32 mouse cellular contexts compared by ENCODE assay signal in the genomic region with DNA sequence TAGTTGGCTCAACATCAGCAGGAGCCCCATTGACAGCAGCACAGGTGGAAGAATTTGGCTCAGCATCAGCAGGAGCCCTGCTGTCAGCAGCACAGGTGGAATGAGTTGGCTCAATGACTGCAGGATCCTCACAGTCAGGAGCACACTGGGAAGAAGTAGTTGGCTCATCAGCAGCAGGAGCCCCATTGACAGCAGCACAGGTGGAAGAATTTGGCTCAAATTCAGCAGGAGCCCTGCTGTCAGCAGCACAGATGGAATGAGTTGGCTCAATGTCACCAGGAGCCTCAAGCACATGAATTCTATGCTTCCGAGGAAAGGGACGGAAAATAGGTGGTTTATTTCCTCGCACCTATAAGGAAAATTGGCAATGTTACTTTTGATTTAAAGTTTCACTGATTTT. TPM values are rescaled to one million over a fixed set of nuclear protein-coding genes. Genes with fewer than 3 reads are reported as not detected.
A peak's percentile ranks its signal among the peaks of the same experiment; 100 is the strongest.
DNase-seq lines count a peak whose midpoint lies in the region; ATAC-seq and TF ChIP-seq lines count a peak whose summit lies in the region.
"Not testable (repeated sequence)": the region's sequence is repeated elsewhere in the genome, so short reads cannot be mapped to it uniquely, and the experiment has no call there.
"Had no signal": no experiment of that assay in that cellular context is flagged by ENCODE, and none has a peak within 500 bp of the region (broad histone marks: within the 10 kb centered on the region; RNA-seq: fewer than 3 reads in every experiment).

No protein-coding gene starts in this region.

- not testable (repeated sequence) for H3K27me3 ChIP-seq in forebrain, embryonic 14.5 days (replicated peaks; ENCODE audit: control insufficient read depth, insufficient read depth, low read length); hindbrain, postnatal 0 days (ENCODE audit: insufficient read depth, low read length)

- 76% methylated on average over 2 of the region's 3 CpGs for WGBS in forebrain, embryonic 14.5 days
- 81% methylated on average over 3 of the region's 3 CpGs for WGBS in hindbrain, postnatal 0 days

- H3K9me3 ChIP-seq in forebrain, embryonic 14.5 days (replicated peaks; ENCODE audit: control insufficient read depth, low read length); hindbrain, postnatal 0 days (ENCODE audit: low read length): not testable (repeated sequence)

- intact Hi-C loops in left cerebral cortex, postnatal 4 days (cut with DNase I): not testable (repeated sequence)

- H3K27ac ChIP-seq in forebrain, embryonic 14.5 days (ENCODE audit: low read depth, low read length); hindbrain, postnatal 0 days: not testable (repeated sequence)

- not testable (repeated sequence) for H3K4me1 ChIP-seq in forebrain, embryonic 14.5 days (ENCODE audit: control insufficient read depth, insufficient read depth, low read length); hindbrain, postnatal 0 days (ENCODE audit: insufficient read depth, low read length)

- not testable (repeated sequence) for TF ChIP-seq POLR2A in brain, embryonic 14.5 days (IDR thresholded peaks at IDR 0.05; ENCODE audit: borderline replicate concordance, extremely low read depth, insufficient read depth, insufficient read length, poor library complexity, severe bottlenecking)

- ATAC-seq in forebrain, embryonic 14.5 days; hindbrain, postnatal 0 days: not testable (repeated sequence)

- peak; percentile 31 for DNase-seq in brain, embryonic 14.5 days (ENCODE audit: low read depth)
- peak; percentile 57 to 69 for DNase-seq in cerebellum, adult 18-20 months
- peak; percentile 77 for DNase-seq in cerebellum, adult 9-10 months
- DNase-seq in cerebellum, postnatal 14 days: peak; percentile 64 to 66
- peak; percentile 2 for DNase-seq in forebrain, embryonic 14.5 days (ENCODE audit: low spot score)
- DNase-seq in hindbrain, postnatal 0 days (ENCODE audit: low spot score): peak; percentile 27
- DNase-seq in left cerebral cortex, postnatal 4 days: peak; percentile 8
- DNase-seq in telencephalon, adult 2 months (ENCODE audit: low read depth, low spot score): peak; percentile 0

- TF ChIP-seq CTCF in brain, embryonic 14.5 days (IDR thresholded peaks at IDR 0.05; ENCODE audit: borderline replicate concordance, extremely low read depth, insufficient read depth, insufficient read length); hindbrain, postnatal 0 days (IDR thresholded peaks at IDR 0.05; ENCODE audit: low read depth): not testable (repeated sequence)

- not testable (repeated sequence) for H3K9ac ChIP-seq in forebrain, embryonic 14.5 days (ENCODE audit: low read length); hindbrain, postnatal 0 days (replicated peaks; ENCODE audit: low read length)

- H3K4me3 ChIP-seq in forebrain, embryonic 14.5 days (ENCODE audit: low read depth, low read length); hindbrain, postnatal 0 days (ENCODE audit: low read length): not testable (repeated sequence)

- not testable (repeated sequence) for H3K4me2 ChIP-seq in forebrain, embryonic 14.5 days (ENCODE audit: low read length); hindbrain, postnatal 0 days (ENCODE audit: low read depth, low read length)

- H3K36me3 ChIP-seq in forebrain, embryonic 14.5 days (ENCODE audit: control insufficient read depth, insufficient read depth, low read length); hindbrain, postnatal 0 days (ENCODE audit: insufficient read depth, low read length): not testable (repeated sequence)

RNA-seq across cellular contexts. Expression of a gene that starts 21.6 kb away (rescaled TPM):
- polyA plus RNA-seq in brain, embryonic 14.5 days (2012; rRNA removed): 0.09 and 0.12 TPM in 2 replicates
- polyA plus RNA-seq in forebrain, embryonic 14.5 days (2014; fragmentation: Nextera tagmentation; extraction: Ambion mirVana): not detected in 2 replicates
- not detected in 2 replicates for total RNA-seq in hindbrain, postnatal 0 days (2014; rRNA removed)
- 0.08 TPM in 1 of 2 replicates, not detected in the other for polyA plus RNA-seq in hindbrain, postnatal 0 days (2015; fragmentation: Nextera tagmentation; extraction: Ambion mirVana)
- total RNA-seq in left cerebral cortex, postnatal 4 days (2021): not detected
- total RNA-seq: adrenal gland, adult 18-20 months; adrenal gland, postnatal 10 days; adrenal gland, postnatal 36 days; CH12.LX; common myeloid progenitor, adult 5-6 weeks; gastrocnemius, adult 18-20 months; gastrocnemius, postnatal 10 days; gastrocnemius, postnatal 36 days; granulocyte monocyte progenitor cell, adult 5-6 weeks; heart, adult 8-10 months; heart, postnatal 25 days; hematopoietic stem cell, adult 5-6 weeks had no signal
- polyA plus RNA-seq: embryonic facial prominence, embryonic 12.5 days; embryonic facial prominence, embryonic 15.5 days; forebrain, embryonic 11.5 days; forebrain, embryonic 15.5 days; G1E; heart, embryonic 11.5 days; heart, embryonic 14.5 days; heart, postnatal 0 days; hindbrain, embryonic 12.5 days; hindbrain, embryonic 15.5 days; intestine, embryonic 15.5 days; Patski had no signal

RNA-seq across cellular contexts. Expression of a gene that starts 47.8 kb away (rescaled TPM):
- 0.04 TPM in 2 replicates for polyA plus RNA-seq in brain, embryonic 14.5 days (2012; rRNA removed)
- polyA plus RNA-seq in forebrain, embryonic 14.5 days (2014; fragmentation: Nextera tagmentation; extraction: Ambion mirVana): not detected in 2 replicates
- total RNA-seq in hindbrain, postnatal 0 days (2014; rRNA removed): not detected in 2 replicates
- polyA plus RNA-seq in hindbrain, postnatal 0 days (2015; fragmentation: Nextera tagmentation; extraction: Ambion mirVana): not detected in 2 replicates
- total RNA-seq in left cerebral cortex, postnatal 4 days (2021): not detected
- total RNA-seq: adrenal gland, adult 18-20 months; adrenal gland, postnatal 10 days; adrenal gland, postnatal 36 days; CH12.LX; common myeloid progenitor, adult 5-6 weeks; G1E; gastrocnemius, adult 18-20 months; gastrocnemius, postnatal 10 days; gastrocnemius, postnatal 36 days; granulocyte monocyte progenitor cell, adult 5-6 weeks; heart, adult 8-10 months; hematopoietic stem cell, adult 5-6 weeks had no signal
- polyA plus RNA-seq: embryonic facial prominence, embryonic 12.5 days; embryonic facial prominence, embryonic 15.5 days; forebrain, embryonic 11.5 days; forebrain, embryonic 15.5 days; G1E; heart, embryonic 11.5 days; heart, embryonic 14.5 days; heart, postnatal 0 days; hindbrain, embryonic 15.5 days; intestine, embryonic 15.5 days; Patski had no signal

Comparison
In these comparisons a context has a peak if more than half of its experiments do, and no peak if none do; other contexts are left out.
1. DNase-seq: peak in every context shown above with its lines; median percentile 77 in cerebellum, adult 9-10 months; 65 in cerebellum, postnatal 14 days; 63 in cerebellum, adult 18-20 months; 31 in brain, embryonic 14.5 days; 27 in hindbrain, postnatal 0 days; 8 in left cerebral cortex, postnatal 4 days; 2 in forebrain, embryonic 14.5 days; 0 in telencephalon, adult 2 months.